Mouse (Mus musculus): Measurements from ENCODE around the gene Gm44511. TPM values are rescaled to one million over a fixed set of nuclear protein-coding genes. Genes with fewer than 3 reads are reported as not detected.
"Not testable (repeated sequence)": the region's sequence is repeated elsewhere in the genome, so short reads cannot be mapped to it uniquely, and the experiment has no call there.

Gm44511 gene
- total and polyA plus RNA-seq, 3 experiments = not detected

GRCm38 (mm10) chr6:128753610-128754224 lies 72.4 kb downstream of the Gm44511 start:
- H3K4me3 ChIP-seq (ENCODE audit: low read depth, low read length); H3K4me1 ChIP-seq (ENCODE audit: insufficient read depth, low read depth, low read length); DNase-seq (ENCODE audit: low spot score); H3K9me3 ChIP-seq (replicated peaks); H3K36me3 ChIP-seq (replicated peaks); H3K27me3 ChIP-seq (ENCODE audit: insufficient read depth, low read length): not testable (repeated sequence)
- ATAC-seq (ENCODE audit: extremely low read depth, insufficient number of reproducible peaks, low FRiP score, poor library complexity, severe bottlenecking) = peak; percentile 54; the same call in 1 of the 2 replicates

GRCm38 (mm10) chr6:128747006-128747405 lies 79.1 kb downstream of the Gm44511 start:
- H3K36me3 ChIP-seq (replicated peaks); H3K27me3 ChIP-seq (ENCODE audit: insufficient read depth, low read length); H3K4me3 ChIP-seq (ENCODE audit: low read depth, low read length); ATAC-seq (ENCODE audit: extremely low read depth, insufficient number of reproducible peaks, low FRiP score, poor library complexity, severe bottlenecking); DNase-seq (ENCODE audit: low spot score); H3K4me1 ChIP-seq (ENCODE audit: insufficient read depth, low read depth, low read length): not testable (repeated sequence)
- H3K9me3 ChIP-seq (replicated peaks) = peaks cover 20% of the 10 kb centered on the region

GRCm38 (mm10) chr6:128737445-128737844 lies 88.7 kb downstream of the Gm44511 start:
- Histone ChIP-seq H3K4me1 (ENCODE audit: insufficient read depth, low read depth, low read length) (no peaks in the 10 kb centered on the region), H3K9me3 (replicated peaks) (peaks cover 42% of the 10 kb centered on the region), H3K4me3 (ENCODE audit: low read depth, low read length) (no peak overlapping the region), H3K27me3 (ENCODE audit: insufficient read depth, low read length) (no peaks in the 10 kb centered on the region), H3K36me3 (replicated peaks) (no peaks in the 10 kb centered on the region)
- ATAC-seq (ENCODE audit: extremely low read depth, insufficient number of reproducible peaks, low FRiP score, poor library complexity, severe bottlenecking) (no peak), DNase-seq (ENCODE audit: low spot score) (no peak)
- TF ChIP-seq TAL1 (conservative IDR thresholded peaks at IDR 0.05; ENCODE audit: low read depth, low read length) (no peak), GATA2 (IDR thresholded peaks at IDR 0.05; ENCODE audit: borderline replicate concordance, low read depth, low read length) (no peak), CTCF (IDR thresholded peaks at IDR 0.05; ENCODE audit: low read depth, low read length) (no peak), POLR2AphosphoS5 (IDR thresholded peaks at IDR 0.05; ENCODE audit: insufficient replicate concordance, low read depth, low read length) (no peak), GATA1 (IDR thresholded peaks at IDR 0.05; ENCODE audit: borderline replicate concordance, low read length) (no peak)

GRCm38 (mm10) chr6:128736100-128736499 lies 90.0 kb downstream of the Gm44511 start:
- H3K4me1 ChIP-seq (ENCODE audit: insufficient read depth, low read depth, low read length) = no peaks in the 10 kb centered on the region

GRCm38 (mm10) chr6:128734896-128735295 lies 91.2 kb downstream of the Gm44511 start:
- no peak for DNase-seq (ENCODE audit: low spot score)
- Histone ChIP-seq H3K4me1 (ENCODE audit: insufficient read depth, low read depth, low read length) (no peaks in the 10 kb centered on the region), H3K27me3 (ENCODE audit: insufficient read depth, low read length) (no peaks in the 10 kb centered on the region)

More at GRCm38 (mm10) chr6:128736100-128736499, 90.0 kb downstream of the Gm44511 start:
- no peaks in the 10 kb centered on the region for H3K27me3 ChIP-seq (ENCODE audit: insufficient read depth, low read length)
- no peak overlapping the region for H3K4me3 ChIP-seq (ENCODE audit: low read depth, low read length)
- H3K36me3 ChIP-seq (replicated peaks) = no peaks in the 10 kb centered on the region
- peaks cover 42% of the 10 kb centered on the region for H3K9me3 ChIP-seq (replicated peaks)
- no peak for ATAC-seq (ENCODE audit: extremely low read depth, insufficient number of reproducible peaks, low FRiP score, poor library complexity, severe bottlenecking)
- no peak for DNase-seq (ENCODE audit: low spot score)
- no peak for TF ChIP-seq GATA1 (IDR thresholded peaks at IDR 0.05; ENCODE audit: borderline replicate concordance, low read length)
- no peak for TF ChIP-seq POLR2AphosphoS5 (IDR thresholded peaks at IDR 0.05; ENCODE audit: insufficient replicate concordance, low read depth, low read length)
- no peak for TF ChIP-seq TAL1 (conservative IDR thresholded peaks at IDR 0.05; ENCODE audit: low read depth, low read length)
- TF ChIP-seq GATA2 (IDR thresholded peaks at IDR 0.05; ENCODE audit: borderline replicate concordance, low read depth, low read length) = no peak
- no peak for TF ChIP-seq CTCF (IDR thresholded peaks at IDR 0.05; ENCODE audit: low read depth, low read length)

GRCm38 (mm10) chr6:128733908-128734679 lies 92.0 kb downstream of the Gm44511 start:
- H3K4me1 ChIP-seq (ENCODE audit: insufficient read depth, low read depth, low read length) = no peaks in the 10 kb centered on the region
- H3K4me3 ChIP-seq (ENCODE audit: low read depth, low read length) = no peak overlapping the region
- peaks cover 33% of the 10 kb centered on the region for H3K9me3 ChIP-seq (replicated peaks)
- H3K36me3 ChIP-seq (replicated peaks) = no peaks in the 10 kb centered on the region
- TF ChIP-seq CTCF (IDR thresholded peaks at IDR 0.05; ENCODE audit: low read depth, low read length) (no peak), GATA1 (IDR thresholded peaks at IDR 0.05; ENCODE audit: borderline replicate concordance, low read length) (no peak), GATA2 (IDR thresholded peaks at IDR 0.05; ENCODE audit: borderline replicate concordance, low read depth, low read length) (no peak), TAL1 (conservative IDR thresholded peaks at IDR 0.05; ENCODE audit: low read depth, low read length) (no peak), POLR2AphosphoS5 (IDR thresholded peaks at IDR 0.05; ENCODE audit: insufficient replicate concordance, low read depth, low read length) (no peak)
- H3K27me3 ChIP-seq (ENCODE audit: insufficient read depth, low read length) = no peaks in the 10 kb centered on the region
- ATAC-seq (ENCODE audit: extremely low read depth, insufficient number of reproducible peaks, low FRiP score, poor library complexity, severe bottlenecking) (no peak), DNase-seq (ENCODE audit: low spot score) (no peak)

More at GRCm38 (mm10) chr6:128734896-128735295, 91.2 kb downstream of the Gm44511 start:
- H3K4me3 ChIP-seq (ENCODE audit: low read depth, low read length) = no peak overlapping the region
- no peaks in the 10 kb centered on the region for H3K36me3 ChIP-seq (replicated peaks)
- TF ChIP-seq CTCF (IDR thresholded peaks at IDR 0.05; ENCODE audit: low read depth, low read length) (no peak), TAL1 (conservative IDR thresholded peaks at IDR 0.05; ENCODE audit: low read depth, low read length) (no peak), POLR2AphosphoS5 (IDR thresholded peaks at IDR 0.05; ENCODE audit: insufficient replicate concordance, low read depth, low read length) (no peak), GATA1 (IDR thresholded peaks at IDR 0.05; ENCODE audit: borderline replicate concordance, low read length) (no peak), GATA2 (IDR thresholded peaks at IDR 0.05; ENCODE audit: borderline replicate concordance, low read depth, low read length) (no peak)
- H3K9me3 ChIP-seq (replicated peaks) = peaks cover 37% of the 10 kb centered on the region
- no peak for ATAC-seq (ENCODE audit: extremely low read depth, insufficient number of reproducible peaks, low FRiP score, poor library complexity, severe bottlenecking)
